Mouse (Mus musculus): ENCODE results near the gene Nkx1-1.
A peak's percentile ranks its signal among the peaks of the same experiment; 100 is the strongest.

Nkx1-1 gene

DNA sequence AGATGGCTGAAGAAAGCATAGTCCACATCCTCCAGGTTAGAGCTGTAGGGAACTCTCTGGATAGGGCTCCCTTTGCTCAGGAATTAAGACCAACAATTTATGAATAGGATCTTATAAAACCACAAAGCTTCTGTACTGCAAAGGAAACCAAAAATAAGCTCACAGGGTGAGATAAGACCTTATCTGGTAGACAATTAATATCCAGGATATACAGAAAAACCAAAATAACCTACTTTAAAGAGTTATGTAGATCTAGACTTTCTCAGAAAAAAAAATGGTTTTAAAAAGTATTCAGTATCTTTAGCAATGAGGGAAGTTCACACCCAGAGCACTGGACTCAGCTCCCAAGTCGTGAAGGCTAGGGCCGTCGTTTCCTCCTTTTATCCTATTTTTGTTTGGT is 13.5 kb downstream of the Nkx1-1 start:
- DNase-seq (ENCODE audit: low read depth) = no peak

DNA sequence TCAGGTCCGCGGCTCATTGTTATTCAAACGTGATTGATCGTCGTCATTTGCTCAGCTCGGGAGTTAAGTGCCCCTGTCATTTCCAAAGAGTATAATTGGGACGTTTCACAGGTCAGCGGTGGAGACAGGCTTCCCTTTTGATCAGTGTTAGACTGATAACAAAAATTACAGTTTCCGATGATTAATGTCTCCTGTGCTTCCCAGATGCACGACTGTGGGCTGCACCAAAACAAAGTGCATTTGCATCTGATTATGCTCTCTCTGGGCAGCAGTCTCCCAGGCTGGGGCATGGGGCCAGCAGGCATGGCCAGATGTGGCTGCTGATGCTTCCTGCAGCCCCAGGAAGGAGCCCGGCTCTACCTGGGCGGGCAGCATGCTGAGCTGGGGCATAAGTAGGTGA is 33.0 kb downstream of the Nkx1-1 start:
- no peak for DNase-seq (ENCODE audit: low read depth)

DNA sequence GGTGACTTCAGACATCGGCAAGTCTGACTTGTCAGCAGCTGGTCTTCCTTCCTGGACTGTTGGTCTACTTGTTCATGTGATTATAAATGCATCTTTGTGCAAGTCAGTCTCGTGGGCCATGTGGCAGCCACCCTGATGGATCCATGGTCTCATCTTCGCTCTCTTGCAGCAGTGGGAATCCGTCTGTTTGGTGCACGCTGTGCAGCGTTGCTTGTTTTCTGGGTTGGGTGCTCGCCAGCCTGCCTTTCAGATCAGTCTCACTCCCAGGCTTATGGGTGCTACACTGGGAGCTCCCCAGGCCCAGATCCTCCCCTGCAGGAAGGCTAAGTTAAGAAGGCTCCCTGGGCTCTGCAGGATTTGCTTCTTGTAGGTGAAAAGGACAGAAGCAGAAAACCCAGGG is 36.9 kb downstream of the Nkx1-1 start:
- DNase-seq (ENCODE audit: low read depth) = no peak

DNA sequence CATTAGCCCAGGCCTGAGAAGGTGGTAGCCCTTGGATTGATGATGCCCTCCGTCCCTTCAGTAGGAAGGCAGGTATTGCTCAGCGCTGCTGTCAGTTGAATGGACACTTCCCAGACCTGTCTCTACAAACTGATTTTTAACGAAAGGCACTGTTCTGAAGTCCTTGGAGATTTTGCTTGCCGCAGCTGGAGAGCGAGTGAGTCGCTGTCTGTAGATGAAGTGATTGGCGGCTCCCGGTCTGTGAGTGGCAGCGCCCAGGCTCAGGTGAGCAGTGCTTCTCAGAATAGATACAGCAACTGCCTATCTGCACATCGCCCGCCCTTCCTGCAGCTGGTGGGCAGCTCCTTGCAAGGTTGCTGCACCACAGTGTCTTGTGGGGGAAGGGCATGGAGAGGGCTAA is 38.1 kb downstream of the Nkx1-1 start:
- DNase-seq (ENCODE audit: low read depth) = no peak

DNA sequence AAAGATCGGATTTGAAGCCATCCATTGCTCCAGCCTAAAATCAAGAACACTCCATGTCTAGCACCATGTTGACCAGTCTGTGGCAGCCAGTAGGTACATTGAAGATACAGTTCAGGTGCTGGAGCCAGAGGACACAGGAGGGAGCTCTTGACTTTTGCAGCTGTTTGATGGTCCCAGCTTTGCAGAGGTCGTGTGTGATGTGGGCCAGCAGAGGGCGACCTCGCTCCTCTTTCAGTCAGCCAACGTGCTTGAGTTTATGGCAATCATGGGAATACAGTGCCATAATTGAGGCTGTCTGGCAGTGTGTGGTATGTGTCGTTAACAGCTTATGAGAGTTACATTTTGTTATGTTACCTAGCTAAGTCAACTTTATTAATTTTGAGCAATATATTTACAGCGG is 40.0 kb downstream of the Nkx1-1 start:
- peak; percentile 61 for DNase-seq (ENCODE audit: low read depth)

DNA sequence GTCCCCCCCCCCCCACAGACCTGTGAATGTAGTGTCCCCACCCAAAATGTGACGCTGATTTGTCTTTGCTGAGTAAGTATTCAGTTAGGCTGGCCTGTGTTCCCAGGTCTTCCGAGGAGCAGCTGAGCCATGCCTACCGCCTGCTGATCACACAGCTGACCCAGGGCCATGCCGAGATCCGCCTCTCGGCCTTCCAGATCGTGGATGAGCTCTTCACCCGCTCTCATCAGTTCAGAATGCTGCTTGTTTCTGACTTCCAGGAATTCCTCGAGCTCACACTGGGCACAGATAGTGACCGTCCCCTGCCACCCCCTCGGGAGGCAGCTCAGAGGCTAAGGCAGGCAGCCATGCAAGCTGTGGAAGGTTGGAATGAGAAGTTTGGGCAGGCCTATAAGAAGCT is 46.2 kb downstream of the Nkx1-1 start:
- no peak for DNase-seq (ENCODE audit: low read depth)
